Mouse (Mus musculus) granulocyte monocyte progenitor cell, adult 5-6 weeks (primary cell): Measurements from ENCODE around the gene Rps3a1. TPM values are rescaled to one million over a fixed set of nuclear protein-coding genes. Genes with fewer than 3 reads are reported as not detected.
A peak's percentile ranks its signal among the peaks of the same experiment; 100 is the strongest.

Experiments
- ATAC-seq: replicated peaks from 2 replicates; pipeline ENCODE4 v1.8.0; 2016; ENCODE audit warnings: mild to moderate bottlenecking, moderate TSS enrichment, inconsistent platforms; ENCODE audit not compliant: poor library complexity, severe bottlenecking
- total RNA-seq, 2 experiments: library from RNA; stranded (forward) in 1 of 2; stranded (reverse) in 1 of 2; fragments of 200-712, 200-1000 nt in 1 of 2; fragments of >200 nt in 1 of 2; fragmentation: Nextera tagmentation in 1 of 2; gene quantifications; 2 replicates each; pipeline ENCODE4 v1.2.3; 2014 to 2017

Gene Rps3a1
- total RNA-seq (2014; fragmentation: Nextera tagmentation) (3,744 and 3,748 TPM in 2 replicates), total RNA-seq (2017) (6,425 and 6,963 TPM in 2 replicates)

- peak; percentile 94 for ATAC-seq
Observed at GRCm38 (mm10) chr3:86142263-86142933, at the start of gene Rps3a1. Gene Rps3a1 (minus strand): TSS chr3:86142702.

- no peak for ATAC-seq
Observed at GRCm38 (mm10) chr3:86187736-86188389, 45.4 kb upstream of the Rps3a1 start.

- peak; percentile 57; the same call in 1 of the 2 replicates for ATAC-seq
Observed at GRCm38 (mm10) chr3:86184546-86184945, 42.0 kb upstream of the Rps3a1 start.

GRCm38 (mm10) chr3:86181107-86181506 lies 38.6 kb upstream of the Rps3a1 start:
- ATAC-seq, result no peak

GRCm38 (mm10) chr3:86179714-86180113 lies 37.2 kb upstream of the Rps3a1 start:
- peak; percentile 65 for ATAC-seq

GRCm38 (mm10) chr3:86168841-86169425 lies 26.4 kb upstream of the Rps3a1 start:
- peak; percentile 81 for ATAC-seq

- ATAC-seq, result no peak
Observed at GRCm38 (mm10) chr3:86149521-86149920, 7.0 kb upstream of the Rps3a1 start.

GRCm38 (mm10) chr3:86149063-86149462 lies 6.6 kb upstream of the Rps3a1 start:
- ATAC-seq, result no peak

- 0 out of 2 replicates have a peak, but pooled peaks have one; percentile 8 for ATAC-seq
Observed at GRCm38 (mm10) chr3:86143343-86143742, 841 bp upstream of the Rps3a1 start.

- ATAC-seq, result peak; percentile 30
Observed at GRCm38 (mm10) chr3:86142934-86143317, 424 bp upstream of the Rps3a1 start.

GRCm38 (mm10) chr3:86141886-86142262 lies 628 bp downstream of the Rps3a1 start:
- peak; percentile 1; the same call in 1 of the 2 replicates for ATAC-seq

GRCm38 (mm10) chr3:86141366-86141765 lies 1.1 kb downstream of the Rps3a1 start:
- no peak for ATAC-seq

GRCm38 (mm10) chr3:86139660-86140059 lies 2.8 kb downstream of the Rps3a1 start:
- no peak for ATAC-seq

GRCm38 (mm10) chr3:86136936-86137574 lies 5.4 kb downstream of the Rps3a1 start:
- ATAC-seq, result no peak

- ATAC-seq, result no peak
Observed at GRCm38 (mm10) chr3:86135886-86136563, 6.5 kb downstream of the Rps3a1 start.

- no peak for ATAC-seq
Observed at GRCm38 (mm10) chr3:86134939-86135638, 7.4 kb downstream of the Rps3a1 start.

- peak; percentile 88 for ATAC-seq
Observed at GRCm38 (mm10) chr3:86129757-86130156, 12.7 kb downstream of the Rps3a1 start.

GRCm38 (mm10) chr3:86123251-86123746 lies 19.2 kb downstream of the Rps3a1 start:
- ATAC-seq, result no peak

- no peak for ATAC-seq
Observed at GRCm38 (mm10) chr3:86122156-86122555, 20.3 kb downstream of the Rps3a1 start.
